Mouse (Mus musculus) thymus, adult 2 months (tissue): ENCODE measurements around the gene Xirp1. TPM values are rescaled to one million over a fixed set of nuclear protein-coding genes. Genes with fewer than 3 reads are reported as not detected.
A peak's percentile ranks its signal among the peaks of the same experiment; 100 is the strongest.

Source experiments
- DNase-seq: peaks from one replicate; pipeline ENCODE4 v3.0.0; 2021
- H3K27ac ChIP-seq: fragments of 200-500 bp; 2 replicates; pipeline ENCODE4 v1.5.1; 2012; ENCODE audit warnings: low read length, control low read depth; ENCODE audit not compliant: control insufficient read depth, insufficient read depth
- H3K27me3 ChIP-seq: fragments of 200-500 bp; 2 replicates; pipeline ENCODE4 v1.6.1; 2012; ENCODE audit warnings: mild to moderate bottlenecking, low read length, moderate library complexity, mixed read lengths; ENCODE audit not compliant: control insufficient read depth, insufficient read depth
- H3K36me3 ChIP-seq: fragments of 200-500 bp; 2 replicates; pipeline ENCODE4 v1.6.1; 2012; ENCODE audit warnings: mild to moderate bottlenecking, low read length, moderate library complexity; ENCODE audit not compliant: control insufficient read depth, insufficient read depth
- H3K4me1 ChIP-seq: fragments of 200-500 bp; replicated peaks from 2 replicates; pipeline ENCODE4 v1.6.1; 2012; ENCODE audit warnings: low read length; ENCODE audit not compliant: control insufficient read depth, insufficient read depth
- H3K4me3 ChIP-seq: fragments of 200-500 bp; 2 replicates; pipeline ENCODE4 v1.5.1; 2012; ENCODE audit warnings: mild to moderate bottlenecking, low read length, control low read depth, moderate library complexity; ENCODE audit not compliant: control insufficient read depth, insufficient read depth
- CTCF ChIP-seq: fragments of 200-500 bp; IDR thresholded peaks from 2 replicates; pipeline ENCODE4 v1.5.1; 2012; ENCODE audit warnings: mild to moderate bottlenecking, control low read depth, low read length, moderate library complexity, borderline replicate concordance; ENCODE audit not compliant: control insufficient read depth, poor library complexity, insufficient read depth; ENCODE audit errors: extremely low read depth
- POLR2A ChIP-seq: fragments of 200-500 bp; IDR thresholded peaks from 2 replicates; pipeline ENCODE4 v1.6.1; 2012; ENCODE audit warnings: mild to moderate bottlenecking, low read length, control low read depth, moderate library complexity; ENCODE audit not compliant: control insufficient read depth, poor library complexity, insufficient read depth; ENCODE audit errors: extremely low read depth
- WGBS: fragments of 180-500 bp; shearing (Covaris S2); methylation state at CpG from one replicate; pipeline ENCODE4 v1.1.7; 2018; 5-methylcytosine and 5-hydroxymethylcytosine counted together
- polyA plus RNA-seq: library from polyadenylated mRNA; depleted of rRNA; stranded (reverse); fragments of >200 nt; gene quantifications from 2 replicates; pipeline ENCODE4 v1.2.3, GENCODE M21; 2012

Xirp1 gene
- polyA plus RNA-seq, 1 experiment = 2.3 TPM

DNA sequence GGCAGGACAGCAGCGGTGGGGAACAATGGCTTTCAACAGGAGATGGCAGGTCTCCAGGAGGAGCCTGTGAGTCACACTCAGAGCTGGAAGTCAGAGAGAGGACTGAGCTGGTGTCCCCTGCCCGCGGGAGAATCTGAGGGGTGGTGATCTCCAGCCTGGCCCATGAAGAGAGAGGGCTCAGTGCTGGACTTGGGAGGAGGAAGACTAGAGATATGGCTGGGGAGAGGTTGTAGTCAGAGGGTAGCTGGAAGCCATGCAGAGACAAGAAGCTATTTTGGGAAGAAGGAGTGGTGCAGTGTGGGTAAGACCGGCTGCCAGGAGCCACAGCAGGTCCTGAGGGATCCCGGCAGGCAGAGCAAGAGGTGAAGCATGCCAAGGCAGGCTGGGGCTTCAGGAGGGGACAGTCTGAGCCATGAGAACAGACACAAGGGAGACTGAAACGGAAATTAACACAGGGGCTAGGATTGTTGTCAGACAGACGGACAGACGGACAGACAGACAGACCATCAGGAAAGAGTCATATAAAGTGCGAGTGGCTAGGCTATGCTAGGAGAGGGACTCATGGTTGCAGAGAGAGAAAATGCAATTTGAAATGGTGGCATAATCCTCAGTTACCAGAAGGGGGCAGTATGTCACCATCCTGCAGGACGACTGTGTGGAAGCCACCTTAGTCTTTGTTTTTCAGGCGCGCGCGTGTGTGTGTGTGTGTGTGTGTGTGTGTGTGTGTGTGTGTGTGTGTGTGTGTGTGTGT is 4.2 kb upstream of the Xirp1 start:
- no peaks in the 10 kb centered on the region for H3K36me3 ChIP-seq
- WGBS = 17% methylated on average over 14 of the region's 14 CpGs
- TF ChIP-seq CTCF (no peak), POLR2A (no peak)
- DNase-seq = peak; percentile 58
- H3K27me3 ChIP-seq = no peaks in the 10 kb centered on the region; the same call in 1 of the 2 replicates
- peaks cover 24% of the 10 kb centered on the region for H3K4me1 ChIP-seq
- H3K27ac ChIP-seq = no peak overlapping the region
- H3K4me3 ChIP-seq = no peak overlapping the region

DNA sequence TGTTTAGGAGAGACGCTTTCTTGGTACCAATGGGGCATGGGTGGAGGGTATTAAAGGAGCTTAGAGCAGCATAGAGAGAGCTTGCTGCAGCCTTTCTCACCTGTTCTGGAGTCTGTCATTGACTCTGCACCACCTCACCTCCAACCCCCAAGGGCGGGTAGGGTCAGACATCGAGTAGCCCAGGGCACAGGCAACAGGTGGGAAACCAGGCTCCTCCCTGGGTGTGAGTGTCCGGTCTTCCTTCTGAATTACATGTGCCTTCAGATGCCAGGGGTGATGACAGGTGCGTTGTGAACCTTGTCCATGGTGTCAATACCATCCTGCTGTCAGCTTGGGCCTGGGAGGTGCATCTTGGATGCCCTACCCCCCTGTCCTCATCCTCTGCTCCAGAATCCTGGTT is 1.2 kb upstream of the Xirp1 start:
- Histone ChIP-seq H3K27me3 (no peaks in the 10 kb centered on the region; the same call in 1 of the 2 replicates), H3K4me3 (no peak overlapping the region), H3K36me3 (no peaks in the 10 kb centered on the region), H3K4me1 (peaks cover 15% of the 10 kb centered on the region; the same call in 1 of the 2 replicates), H3K27ac (no peak overlapping the region)
- 79% methylated on average over 5 of the region's 5 CpGs for WGBS
- TF ChIP-seq CTCF (no peak), POLR2A (no peak)
- DNase-seq = no peak

DNA sequence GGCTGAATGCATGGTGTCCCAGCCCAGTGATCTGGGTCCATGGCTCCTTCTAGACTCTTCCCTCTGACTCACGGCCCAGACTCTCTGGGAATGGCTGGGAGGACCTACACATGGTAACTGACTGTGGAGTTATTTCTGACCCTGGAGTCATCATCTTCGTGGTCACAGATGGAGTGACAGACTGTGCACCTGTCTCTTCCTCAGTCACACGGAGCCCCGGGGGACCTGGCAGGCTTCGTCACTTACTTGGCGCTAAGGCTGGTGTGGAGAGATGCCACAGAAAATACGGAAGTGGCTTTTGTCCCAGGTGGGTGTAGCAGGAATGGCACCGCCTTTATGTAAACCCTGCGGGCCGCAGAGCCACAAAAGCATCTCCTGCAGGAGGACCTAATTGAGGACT is 773 bp upstream of the Xirp1 start:
- Histone ChIP-seq H3K27ac (no peak overlapping the region), H3K4me1 (peaks cover 15% of the 10 kb centered on the region; the same call in 1 of the 2 replicates), H3K27me3 (no peaks in the 10 kb centered on the region), H3K36me3 (no peaks in the 10 kb centered on the region), H3K4me3 (no peak overlapping the region)
- TF ChIP-seq POLR2A (no peak), CTCF (no peak)
- 26% methylated on average over 10 of the region's 10 CpGs for WGBS
- DNase-seq = no peak

DNA sequence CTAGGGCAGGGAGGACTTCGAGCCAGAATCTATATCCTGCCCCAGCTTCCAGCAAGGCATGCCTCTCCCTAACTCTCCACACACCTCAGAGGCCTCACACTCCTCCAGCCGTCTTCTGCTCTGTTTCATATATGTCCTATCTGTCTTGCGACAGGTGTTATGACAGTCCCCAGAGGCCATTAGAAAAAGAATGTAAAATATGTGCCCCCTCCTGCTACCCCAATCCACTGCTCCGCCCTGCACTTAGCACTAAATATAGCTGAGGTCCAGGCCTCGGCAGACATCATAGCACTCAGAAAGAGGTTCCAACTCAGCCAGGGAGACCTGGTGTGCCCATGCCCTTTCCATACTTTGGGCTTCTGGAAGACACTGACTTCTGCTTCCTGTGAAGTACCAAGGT is 2.2 kb downstream of the Xirp1 start:
- H3K27me3 ChIP-seq = no peaks in the 10 kb centered on the region
- peaks cover 17% of the 10 kb centered on the region for H3K4me1 ChIP-seq
- no peak for DNase-seq
- WGBS = 88% methylated on average over 5 of the region's 5 CpGs
- H3K36me3 ChIP-seq = no peaks in the 10 kb centered on the region
- H3K4me3 ChIP-seq = no peak overlapping the region
- H3K27ac ChIP-seq = no peak overlapping the region
- TF ChIP-seq CTCF (no peak), POLR2A (no peak)

DNA sequence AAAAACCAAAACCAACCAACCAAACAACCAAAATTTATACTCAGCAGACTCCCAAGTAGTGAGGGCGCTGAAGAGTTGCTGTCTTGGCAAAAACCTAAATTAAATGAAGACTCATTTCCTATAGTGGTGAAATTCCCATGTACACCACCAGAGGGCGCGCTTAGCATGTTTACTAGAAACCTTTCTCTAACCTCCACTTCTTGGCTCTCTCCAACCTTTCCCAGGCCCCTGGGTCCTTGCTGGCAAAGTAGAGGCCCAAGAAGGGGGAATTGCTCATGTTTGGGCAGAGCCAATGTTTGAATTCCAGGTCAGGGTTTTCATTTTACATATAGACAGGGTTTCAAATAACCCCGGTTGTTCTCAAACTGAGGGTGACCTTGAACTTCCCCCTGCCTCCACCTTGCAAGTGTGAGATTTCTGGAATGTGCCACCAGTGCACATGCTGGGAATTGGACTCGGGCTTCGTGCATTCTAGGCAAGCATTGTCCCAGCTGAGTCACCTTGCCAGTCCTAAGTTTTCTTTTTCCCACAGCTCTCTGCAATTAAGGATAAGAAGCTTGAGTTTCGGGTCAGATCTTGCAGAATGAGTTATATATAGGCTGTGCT is 3.0 kb downstream of the Xirp1 start:
- WGBS = 47% methylated on average over 7 of the region's 7 CpGs
- DNase-seq = peak; percentile 75
- peaks cover 17% of the 10 kb centered on the region for H3K4me1 ChIP-seq
- H3K4me3 ChIP-seq = no peak overlapping the region
- TF ChIP-seq POLR2A (no peak), CTCF (no peak)
- H3K27ac ChIP-seq = no peak overlapping the region
- no peaks in the 10 kb centered on the region for H3K27me3 ChIP-seq
- no peaks in the 10 kb centered on the region for H3K36me3 ChIP-seq

DNA sequence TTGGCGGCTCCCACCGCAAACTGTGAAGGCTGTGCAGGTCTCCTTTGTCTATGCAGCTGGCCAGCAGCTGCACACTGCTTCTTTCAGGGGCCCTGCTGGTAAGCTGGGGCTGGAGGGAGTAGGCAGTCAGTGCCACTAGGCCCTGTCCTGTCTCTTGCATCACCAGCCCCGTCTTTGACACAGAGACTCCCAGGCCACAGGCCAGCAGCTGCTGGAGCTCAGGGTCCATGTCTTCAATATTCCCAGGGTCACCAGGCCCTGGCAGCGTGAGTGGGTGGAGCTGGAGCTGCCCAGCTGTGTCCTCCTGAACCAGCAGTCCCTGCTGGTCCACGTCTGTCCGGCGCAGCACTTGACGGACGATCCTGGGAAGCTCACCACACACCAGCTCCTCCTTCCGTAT is 6.4 kb downstream of the Xirp1 start:
- 96% methylated on average over 10 of the region's 10 CpGs for WGBS
- no peaks in the 10 kb centered on the region for H3K36me3 ChIP-seq
- H3K4me1 ChIP-seq = peaks cover 10% of the 10 kb centered on the region
- TF ChIP-seq CTCF (no peak), POLR2A (no peak)
- H3K27ac ChIP-seq = no peak overlapping the region
- no peak for DNase-seq
- no peak overlapping the region for H3K4me3 ChIP-seq
- no peaks in the 10 kb centered on the region for H3K27me3 ChIP-seq
